50 mouse cellular contexts compared by ENCODE assay signal in genomic region chr14:36137696-36138095, GRCm38 (mm10). TPM values are rescaled to one million over a fixed set of nuclear protein-coding genes. Genes with fewer than 3 reads are reported as not detected.
"Had no signal": no experiment of that assay in that cellular context is flagged by ENCODE, and none has a peak within 500 bp of the region (broad histone marks: within the 10 kb centered on the region; RNA-seq: fewer than 3 reads in every experiment).

No protein-coding gene starts in this region.

- ATAC-seq: hindbrain, embryonic 16.5 days; hindbrain, postnatal 0 days; inflammation-experienced regulatory T-cells, adult 6 months; intestine, embryonic 15.5 days; intestine, embryonic 16.5 days; intestine, postnatal 0 days had no signal

- H3K4me3 ChIP-seq: heart, embryonic 10.5 days; heart, embryonic 12.5 days; heart, embryonic 13.5 days; heart, embryonic 15.5 days; hindbrain, embryonic 10.5 days; hindbrain, embryonic 12.5 days; hindbrain, embryonic 13.5 days; hindbrain, embryonic 15.5 days; intestine, embryonic 15.5 days; kidney, embryonic 15.5 days; layer of hippocampus, adult 2 months; left cerebral cortex, adult 2 months had no signal

- H3K9me3 ChIP-seq: heart, embryonic 10.5 days; heart, embryonic 12.5 days; heart, embryonic 13.5 days; heart, embryonic 15.5 days; hindbrain, embryonic 10.5 days; hindbrain, embryonic 12.5 days; hindbrain, embryonic 13.5 days; hindbrain, embryonic 15.5 days; intestine, embryonic 15.5 days; kidney, embryonic 15.5 days had no signal

- DNase-seq: heart, postnatal 10 days; heart, postnatal 14 days; heart, postnatal 4 days; kidney, adult 11 months; kidney, adult 18-20 months; kidney, adult 8-10 months; kidney, adult 9 months; kidney, postnatal 10 days; kidney, postnatal 14 days; kidney, postnatal 25 days; kidney, postnatal 36 days; kidney, postnatal 4 days; layer of hippocampus, adult 9-11 months; layer of hippocampus, postnatal 36 days had no signal

- H3K27ac ChIP-seq: heart, embryonic 10.5 days; heart, embryonic 13.5 days; heart, embryonic 15.5 days; hindbrain, embryonic 10.5 days; hindbrain, embryonic 12.5 days; hindbrain, embryonic 13.5 days; hindbrain, embryonic 14.5 days; hindbrain, embryonic 15.5 days; hindbrain, postnatal 0 days; intestine, embryonic 15.5 days; kidney, embryonic 15.5 days; kidney, postnatal 0 days; layer of hippocampus, adult 2 months; left cerebral cortex, adult 2 months had no signal

- H3K4me1 ChIP-seq: heart, embryonic 10.5 days; heart, embryonic 12.5 days; heart, embryonic 13.5 days; heart, embryonic 15.5 days; hindbrain, embryonic 10.5 days; hindbrain, embryonic 12.5 days; hindbrain, embryonic 13.5 days; intestine, embryonic 15.5 days; kidney, embryonic 15.5 days had no signal

- H3K4me2 ChIP-seq: heart, embryonic 11.5 days; heart, embryonic 12.5 days; heart, embryonic 13.5 days; heart, embryonic 15.5 days; hindbrain, embryonic 12.5 days; hindbrain, embryonic 13.5 days; hindbrain, embryonic 14.5 days; hindbrain, embryonic 15.5 days; intestine, embryonic 15.5 days; kidney, embryonic 15.5 days had no signal

- H3K36me3 ChIP-seq: heart, embryonic 10.5 days; heart, embryonic 12.5 days; heart, embryonic 13.5 days; heart, embryonic 15.5 days; hindbrain, embryonic 10.5 days; hindbrain, embryonic 12.5 days; hindbrain, embryonic 13.5 days; hindbrain, embryonic 15.5 days; intestine, embryonic 15.5 days; kidney, embryonic 15.5 days had no signal

- H3K27me3 ChIP-seq: heart, embryonic 12.5 days; heart, embryonic 13.5 days; heart, embryonic 15.5 days; hindbrain, embryonic 12.5 days; hindbrain, embryonic 13.5 days; hindbrain, embryonic 15.5 days; intestine, embryonic 15.5 days; kidney, embryonic 15.5 days had no signal

- H3K9ac ChIP-seq: heart, embryonic 12.5 days; heart, embryonic 13.5 days; heart, embryonic 15.5 days; hindbrain, embryonic 12.5 days; hindbrain, embryonic 13.5 days; hindbrain, embryonic 14.5 days; hindbrain, embryonic 15.5 days; intestine, embryonic 15.5 days; kidney, embryonic 15.5 days had no signal

RNA-seq across cellular contexts. Expression of gene 4930474N05Rik, which starts 43.0 kb away (rescaled TPM):
- total RNA-seq: heart, postnatal 10 days; heart, postnatal 14 days; heart, postnatal 25 days; heart, postnatal 4 days; hematopoietic stem cell, adult 5-6 weeks; hindbrain, postnatal 0 days; layer of hippocampus, adult 18-20 months; layer of hippocampus, adult 2 months; layer of hippocampus, adult 8-10 months; layer of hippocampus, postnatal 10 days; layer of hippocampus, postnatal 14 days; layer of hippocampus, postnatal 25 days; layer of hippocampus, postnatal 36 days; left cerebral cortex, adult 18-20 months; left cerebral cortex, adult 2 months had no signal
- polyA plus RNA-seq: heart, embryonic 10.5 days; heart, embryonic 11.5 days; heart, embryonic 12.5 days; heart, embryonic 13.5 days; heart, embryonic 14.5 days; heart, embryonic 15.5 days; heart, embryonic 16.5 days; heart, postnatal 0 days; hindbrain, embryonic 10.5 days; hindbrain, embryonic 11.5 days; hindbrain, embryonic 12.5 days; hindbrain, embryonic 13.5 days; hindbrain, embryonic 14.5 days; hindbrain, embryonic 15.5 days; hindbrain, embryonic 16.5 days; hindbrain, postnatal 0 days; inflammation-experienced regulatory T-cells, adult 6 months; intestine, embryonic 14.5 days; intestine, embryonic 15.5 days; intestine, embryonic 16.5 days; intestine, postnatal 0 days; kidney, embryonic 14.5 days; kidney, embryonic 15.5 days; kidney, embryonic 16.5 days; kidney, postnatal 0 days; large intestine, adult 2 months had no signal
